In genomic region chr9:110381292-110381691, GRCm38 (mm10) we compare ENCODE assay signal across 20 mouse cellular contexts. TPM values are rescaled to one million over a fixed set of nuclear protein-coding genes. Genes with fewer than 3 reads are reported as not detected.
DNase-seq lines count a peak whose midpoint lies in the region; ATAC-seq and TF ChIP-seq lines count a peak whose summit lies in the region.
"Had no signal": no experiment of that assay in that cellular context is flagged by ENCODE, and none has a peak within 500 bp of the region (broad histone marks: within the 10 kb centered on the region; RNA-seq: fewer than 3 reads in every experiment).

No protein-coding gene starts in this region.

- no peak overlapping the region for H3K4me3 ChIP-seq in forebrain, embryonic 13.5 days
- no peak overlapping the region for H3K4me3 ChIP-seq in forebrain, embryonic 11.5 days (ENCODE audit: low read depth, low read length)
- no peak overlapping the region for H3K4me3 ChIP-seq in hindbrain, embryonic 13.5 days
- no peak overlapping the region for H3K4me3 ChIP-seq in hindbrain, postnatal 0 days (ENCODE audit: low read length)
- no peak overlapping the region for H3K4me3 ChIP-seq in midbrain, postnatal 0 days (ENCODE audit: low read depth, low read length)
- H3K4me3 ChIP-seq in midbrain, embryonic 10.5 days, result no peak overlapping the region
- H3K4me3 ChIP-seq: embryonic facial prominence, embryonic 15.5 days; limb, embryonic 12.5 days; liver, embryonic 12.5 days had no signal

- H3K4me2 ChIP-seq in forebrain, embryonic 13.5 days, result no peak overlapping the region
- no peak overlapping the region for H3K4me2 ChIP-seq in forebrain, embryonic 11.5 days (ENCODE audit: low read depth, low read length, severe bottlenecking)
- H3K4me2 ChIP-seq in hindbrain, embryonic 13.5 days, result no peak overlapping the region
- no peak overlapping the region for H3K4me2 ChIP-seq in hindbrain, postnatal 0 days (ENCODE audit: low read depth, low read length)
- no peak overlapping the region for H3K4me2 ChIP-seq in midbrain, postnatal 0 days (ENCODE audit: low read depth, low read length, poor library complexity, severe bottlenecking)
- H3K4me2 ChIP-seq: embryonic facial prominence, embryonic 15.5 days had no signal

- H3K27ac ChIP-seq in forebrain, embryonic 13.5 days, result no peak overlapping the region
- no peak overlapping the region for H3K27ac ChIP-seq in forebrain, embryonic 11.5 days (ENCODE audit: low read depth, low read length)
- no peak overlapping the region for H3K27ac ChIP-seq in hindbrain, embryonic 13.5 days
- H3K27ac ChIP-seq in hindbrain, postnatal 0 days, result no peak overlapping the region
- 0 out of 2 replicates have a peak overlapping the region, but pooled peaks have one; percentile 26 for H3K27ac ChIP-seq in midbrain, postnatal 0 days (ENCODE audit: low read depth, low read length)
- H3K27ac ChIP-seq in midbrain, embryonic 10.5 days (replicated peaks), result no peak overlapping the region
- H3K27ac ChIP-seq: embryonic facial prominence, embryonic 15.5 days; limb, embryonic 12.5 days; liver, embryonic 12.5 days had no signal

- no peaks in the 10 kb centered on the region for H3K4me1 ChIP-seq in forebrain, embryonic 13.5 days
- no peaks in the 10 kb centered on the region for H3K4me1 ChIP-seq in forebrain, embryonic 11.5 days (replicated peaks; ENCODE audit: control insufficient read depth, insufficient read depth, low read length)
- no peaks in the 10 kb centered on the region for H3K4me1 ChIP-seq in hindbrain, embryonic 13.5 days (replicated peaks)
- H3K4me1 ChIP-seq in hindbrain, postnatal 0 days (ENCODE audit: insufficient read depth, low read length), result no peaks in the 10 kb centered on the region
- H3K4me1 ChIP-seq in midbrain, postnatal 0 days (ENCODE audit: insufficient read depth, low read length), result no peaks in the 10 kb centered on the region
- peaks cover 6% of the 10 kb centered on the region; the same call in 1 of the 2 replicates for H3K4me1 ChIP-seq in midbrain, embryonic 10.5 days
- H3K4me1 ChIP-seq: embryonic facial prominence, embryonic 15.5 days; megakaryocyte, embryonic 14.5 days had no signal

- no peak overlapping the region for H3K9ac ChIP-seq in forebrain, embryonic 13.5 days
- H3K9ac ChIP-seq in forebrain, embryonic 11.5 days (ENCODE audit: low read length), result no peak overlapping the region
- H3K9ac ChIP-seq in hindbrain, embryonic 13.5 days, result no peak overlapping the region
- no peak overlapping the region for H3K9ac ChIP-seq in hindbrain, postnatal 0 days (replicated peaks; ENCODE audit: low read length)
- H3K9ac ChIP-seq in midbrain, postnatal 0 days (replicated peaks; ENCODE audit: low read length, poor library complexity, severe bottlenecking), result no peak overlapping the region
- H3K9ac ChIP-seq: embryonic facial prominence, embryonic 15.5 days; limb, embryonic 12.5 days; liver, embryonic 12.5 days had no signal

- no peaks in the 10 kb centered on the region for H3K9me3 ChIP-seq in forebrain, embryonic 13.5 days (replicated peaks)
- no peaks in the 10 kb centered on the region for H3K9me3 ChIP-seq in forebrain, embryonic 11.5 days (ENCODE audit: control insufficient read depth, low read length)
- no peaks in the 10 kb centered on the region for H3K9me3 ChIP-seq in hindbrain, embryonic 13.5 days
- H3K9me3 ChIP-seq in hindbrain, postnatal 0 days (ENCODE audit: low read length), result no peaks in the 10 kb centered on the region
- H3K9me3 ChIP-seq in midbrain, postnatal 0 days (ENCODE audit: low read length), result no peaks in the 10 kb centered on the region
- H3K9me3 ChIP-seq in midbrain, embryonic 10.5 days (replicated peaks), result no peaks in the 10 kb centered on the region
- H3K9me3 ChIP-seq: embryonic facial prominence, embryonic 15.5 days; limb, embryonic 12.5 days; liver, embryonic 12.5 days; megakaryocyte, embryonic 14.5 days had no signal

- no peaks in the 10 kb centered on the region for H3K27me3 ChIP-seq in forebrain, embryonic 13.5 days
- H3K27me3 ChIP-seq in forebrain, embryonic 11.5 days (ENCODE audit: control insufficient read depth, insufficient read depth, low read length), result no peaks in the 10 kb centered on the region
- H3K27me3 ChIP-seq in hindbrain, embryonic 13.5 days, result no peaks in the 10 kb centered on the region
- H3K27me3 ChIP-seq in hindbrain, postnatal 0 days (ENCODE audit: insufficient read depth, low read length), result no peaks in the 10 kb centered on the region
- H3K27me3 ChIP-seq in midbrain, postnatal 0 days (ENCODE audit: insufficient read depth, low read length), result no peaks in the 10 kb centered on the region
- no peaks in the 10 kb centered on the region for H3K27me3 ChIP-seq in midbrain, embryonic 10.5 days (ENCODE audit: low read depth, poor library complexity, severe bottlenecking)
- H3K27me3 ChIP-seq: embryonic facial prominence, embryonic 15.5 days; limb, embryonic 12.5 days; liver, embryonic 12.5 days; megakaryocyte, embryonic 14.5 days had no signal

- peaks cover 96% of the 10 kb centered on the region for H3K36me3 ChIP-seq in forebrain, embryonic 13.5 days (ENCODE audit: poor library complexity, severe bottlenecking)
- H3K36me3 ChIP-seq in forebrain, embryonic 11.5 days (ENCODE audit: control insufficient read depth, insufficient read depth, low read length), result peaks cover 8% of the 10 kb centered on the region; the same call in 1 of the 2 replicates
- peaks cover 97% of the 10 kb centered on the region for H3K36me3 ChIP-seq in hindbrain, embryonic 13.5 days
- H3K36me3 ChIP-seq in hindbrain, postnatal 0 days (ENCODE audit: insufficient read depth, low read length), result peaks cover 61% of the 10 kb centered on the region
- H3K36me3 ChIP-seq in midbrain, postnatal 0 days (ENCODE audit: insufficient read depth, low read length), result peaks cover 87% of the 10 kb centered on the region
- H3K36me3 ChIP-seq in midbrain, embryonic 10.5 days, result peaks cover 99% of the 10 kb centered on the region

- WGBS in forebrain, embryonic 13.5 days, result 86% methylated on average over 12 of the region's 12 CpGs
- WGBS in forebrain, embryonic 11.5 days, result 81% methylated on average over 12 of the region's 12 CpGs
- 90% methylated on average over 12 of the region's 12 CpGs for WGBS in hindbrain, embryonic 13.5 days
- 85% methylated on average over 12 of the region's 12 CpGs for WGBS in hindbrain, postnatal 0 days
- WGBS in midbrain, postnatal 0 days, result 82% methylated on average over 11 of the region's 12 CpGs
- WGBS in midbrain, embryonic 10.5 days, result 81% methylated on average over 12 of the region's 12 CpGs

- TF ChIP-seq CTCF in hindbrain, postnatal 0 days (IDR thresholded peaks at IDR 0.05; ENCODE audit: low read depth), result no peak
- TF ChIP-seq CTCF in midbrain, postnatal 0 days (IDR thresholded peaks at IDR 0.05), result no peak

- ATAC-seq in forebrain, embryonic 13.5 days, result peak; percentile 1; the same call in 1 of the 2 replicates
- no peak for ATAC-seq in forebrain, embryonic 11.5 days (replicated peaks; ENCODE audit: low FRiP score)
- 0 out of 2 replicates have a peak, but pooled peaks have one; percentile 9 for ATAC-seq in hindbrain, embryonic 13.5 days (ENCODE audit: low FRiP score)
- no peak for ATAC-seq in hindbrain, postnatal 0 days
- no peak for ATAC-seq in midbrain, postnatal 0 days (ENCODE audit: low FRiP score)
- ATAC-seq: CD4-positive, CD25-positive, alpha-beta regulatory T cell, adult 4 months had no signal

- no peak for DNase-seq in forebrain, embryonic 11.5 days (ENCODE audit: low spot score)
- DNase-seq in hindbrain, postnatal 0 days (ENCODE audit: low spot score), result no peak
- no peak for DNase-seq in midbrain, postnatal 0 days (ENCODE audit: low spot score)
- no peak for DNase-seq in midbrain, embryonic 10.5 days (ENCODE audit: low spot score)
- peak; percentile 62 for DNase-seq in testis, postnatal 10 days (ENCODE audit: low spot score)
- DNase-seq: cerebellum, adult 11-12 months; cerebellum, postnatal 14 days; right cerebral cortex, postnatal 14 days; spleen, adult 18-20 months had no signal

RNA-seq across cellular contexts. Expression of gene Ptpn23, which starts 26.7 kb away (rescaled TPM):
- 18.7 and 20.1 TPM in 2 replicates for polyA plus RNA-seq in forebrain, embryonic 13.5 days (2015; fragmentation: Nextera tagmentation; extraction: Ambion mirVana)
- 17.7 and 21.1 TPM in 2 replicates for polyA plus RNA-seq in forebrain, embryonic 11.5 days (2014; fragmentation: Nextera tagmentation; extraction: Ambion mirVana)
- polyA plus RNA-seq in hindbrain, embryonic 13.5 days (2015; fragmentation: Nextera tagmentation; extraction: Ambion mirVana), result 23.4 and 25.2 TPM in 2 replicates
- total RNA-seq in hindbrain, postnatal 0 days (2014; rRNA removed), result 23.4 and 31.6 TPM in 2 replicates
- 12.0 and 13.2 TPM in 2 replicates for polyA plus RNA-seq in hindbrain, postnatal 0 days (2015; fragmentation: Nextera tagmentation; extraction: Ambion mirVana)
- 29.5 and 36.0 TPM in 2 replicates for total RNA-seq in midbrain, postnatal 0 days (2014; rRNA removed)
- polyA plus RNA-seq in midbrain, postnatal 0 days (2015; fragmentation: Nextera tagmentation; extraction: Ambion mirVana), result 9.6 and 14.1 TPM in 2 replicates
- 14.2 and 16.6 TPM in 2 replicates for polyA plus RNA-seq in midbrain, embryonic 10.5 days (2016; fragmentation: Nextera tagmentation; extraction: Ambion mirVana)

RNA-seq across cellular contexts. Expression of gene Ngp, which starts 38.3 kb away (rescaled TPM):
- 0.22 and 0.96 TPM in 2 replicates for polyA plus RNA-seq in forebrain, embryonic 13.5 days (2015; fragmentation: Nextera tagmentation; extraction: Ambion mirVana)
- 0.36 and 0.67 TPM in 2 replicates for polyA plus RNA-seq in forebrain, embryonic 11.5 days (2014; fragmentation: Nextera tagmentation; extraction: Ambion mirVana)
- polyA plus RNA-seq in hindbrain, embryonic 13.5 days (2015; fragmentation: Nextera tagmentation; extraction: Ambion mirVana), result 1.4 and 2.8 TPM in 2 replicates
- 0.16 and 0.54 TPM in 2 replicates for total RNA-seq in hindbrain, postnatal 0 days (2014; rRNA removed)
- polyA plus RNA-seq in hindbrain, postnatal 0 days (2015; fragmentation: Nextera tagmentation; extraction: Ambion mirVana), result 0.96 and 1.6 TPM in 2 replicates
- total RNA-seq in midbrain, postnatal 0 days (2014; rRNA removed), result 0.44 TPM in 1 of 2 replicates, not detected in the other
- polyA plus RNA-seq in midbrain, postnatal 0 days (2015; fragmentation: Nextera tagmentation; extraction: Ambion mirVana), result 0.49 and 0.58 TPM in 2 replicates
- 0.12 TPM in 1 of 2 replicates, not detected in the other for polyA plus RNA-seq in midbrain, embryonic 10.5 days (2016; fragmentation: Nextera tagmentation; extraction: Ambion mirVana)
- total RNA-seq: adrenal gland, postnatal 36 days; gastrocnemius, adult 18-20 months; heart, postnatal 25 days; layer of hippocampus, postnatal 14 days had no signal
- polyA plus RNA-seq: CD4-positive, CD25-positive, alpha-beta regulatory T cell, adult 4 months had no signal

RNA-seq across cellular contexts. Expression of gene Scap, which starts 48.2 kb away (rescaled TPM):
- polyA plus RNA-seq in forebrain, embryonic 13.5 days (2015; fragmentation: Nextera tagmentation; extraction: Ambion mirVana), result 34.8 and 41.9 TPM in 2 replicates
- polyA plus RNA-seq in forebrain, embryonic 11.5 days (2014; fragmentation: Nextera tagmentation; extraction: Ambion mirVana), result 40.2 and 42.8 TPM in 2 replicates
- polyA plus RNA-seq in hindbrain, embryonic 13.5 days (2015; fragmentation: Nextera tagmentation; extraction: Ambion mirVana), result 45.3 and 46.2 TPM in 2 replicates
- total RNA-seq in hindbrain, postnatal 0 days (2014; rRNA removed), result 162 and 168 TPM in 2 replicates
- 48.6 and 50.9 TPM in 2 replicates for polyA plus RNA-seq in hindbrain, postnatal 0 days (2015; fragmentation: Nextera tagmentation; extraction: Ambion mirVana)
- 146 and 162 TPM in 2 replicates for total RNA-seq in midbrain, postnatal 0 days (2014; rRNA removed)
- 56.6 and 59.3 TPM in 2 replicates for polyA plus RNA-seq in midbrain, postnatal 0 days (2015; fragmentation: Nextera tagmentation; extraction: Ambion mirVana)
- 38.7 and 40.3 TPM in 2 replicates for polyA plus RNA-seq in midbrain, embryonic 10.5 days (2016; fragmentation: Nextera tagmentation; extraction: Ambion mirVana)

Comparison
In these comparisons a context has a peak if more than half of its experiments do, and no peak if none do; other contexts are left out.
1. ATAC-seq: peak in forebrain, embryonic 13.5 days (single experiment) and hindbrain, embryonic 13.5 days (single experiment); none in forebrain, embryonic 11.5 days (single experiment), hindbrain, postnatal 0 days (single experiment) and midbrain, postnatal 0 days (single experiment).